ENCODE assay signal across 15 mouse cellular contexts in genomic region chrX:140506436-140507180, GRCm38 (mm10). TPM values are rescaled to one million over a fixed set of nuclear protein-coding genes. Genes with fewer than 3 reads are reported as not detected.
A peak's percentile ranks its signal among the peaks of the same experiment; 100 is the strongest.
DNase-seq lines count a peak whose midpoint lies in the region; ATAC-seq and TF ChIP-seq lines count a peak whose summit lies in the region.
"Had no signal": no experiment of that assay in that cellular context is flagged by ENCODE, and none has a peak within 500 bp of the region (broad histone marks: within the 10 kb centered on the region; RNA-seq: fewer than 3 reads in every experiment).

No protein-coding gene starts in this region.

- peaks cover 82% of the 10 kb centered on the region for H3K27me3 ChIP-seq in hindbrain, embryonic 10.5 days (ENCODE audit: insufficient read depth, poor library complexity, severe bottlenecking)
- H3K27me3 ChIP-seq in hindbrain, postnatal 0 days (ENCODE audit: insufficient read depth, low read length): no peaks in the 10 kb centered on the region
- H3K27me3 ChIP-seq: liver, embryonic 13.5 days; Patski had no signal

- no peak for DNase-seq in hindbrain, embryonic 10.5 days (ENCODE audit: low spot score)
- DNase-seq in hindbrain, postnatal 0 days (ENCODE audit: low spot score): no peak
- DNase-seq in 416B (ENCODE audit: low read depth): peak; percentile 59
- peak; percentile 26 for DNase-seq in T-cell, adult 2 months (ENCODE audit: low spot score)
- DNase-seq in frontal cortex, postnatal 10 days (ENCODE audit: low spot score in 2 of 2): no peak
- DNase-seq in urinary bladder, postnatal 10 days (ENCODE audit: low spot score): no peak
- DNase-seq: cerebellum, adult 9-10 months had no signal

- 69% methylated on average over 6 of the region's 6 CpGs for WGBS in hindbrain, embryonic 10.5 days
- whole genome bisulfite sequencing in hindbrain, postnatal 0 days: 61% methylated on average over 6 of the region's 6 CpGs
- WGBS in macrophage (ENCODE audit: missing documents): 57% methylated on average over 6 of the region's 6 CpGs

- no peaks in the 10 kb centered on the region for H3K36me3 ChIP-seq in hindbrain, embryonic 10.5 days
- no peaks in the 10 kb centered on the region for H3K36me3 ChIP-seq in hindbrain, postnatal 0 days (ENCODE audit: insufficient read depth, low read length)
- H3K36me3 ChIP-seq in macrophage (ENCODE audit: inconsistent target): no peaks in the 10 kb centered on the region
- H3K36me3 ChIP-seq: hindbrain, embryonic 15.5 days; kidney, embryonic 15.5 days; liver, embryonic 13.5 days; neural tube, embryonic 15.5 days had no signal

- H3K4me1 ChIP-seq in hindbrain, embryonic 10.5 days (replicated peaks): peaks cover 28% of the 10 kb centered on the region
- H3K4me1 ChIP-seq in hindbrain, postnatal 0 days (ENCODE audit: insufficient read depth, low read length): no peaks in the 10 kb centered on the region; the same call in 1 of the 2 replicates

- H3K4me2 ChIP-seq in hindbrain, postnatal 0 days (ENCODE audit: low read depth, low read length): no peak overlapping the region
- H3K4me2 ChIP-seq: hindbrain, embryonic 15.5 days; kidney, embryonic 15.5 days; neural tube, embryonic 15.5 days had no signal

- no peaks in the 10 kb centered on the region for H3K79me2 ChIP-seq in macrophage (ENCODE audit: inconsistent target)

- H3K9ac ChIP-seq in hindbrain, postnatal 0 days (replicated peaks; ENCODE audit: low read length): no peak overlapping the region
- H3K9ac ChIP-seq: hindbrain, embryonic 15.5 days; kidney, embryonic 15.5 days; liver, embryonic 13.5 days; neural tube, embryonic 15.5 days had no signal

- no peak for TF ChIP-seq CTCF in hindbrain, postnatal 0 days (IDR thresholded peaks at IDR 0.05; ENCODE audit: low read depth)

- no peaks in the 10 kb centered on the region for H3K9me3 ChIP-seq in hindbrain, embryonic 10.5 days
- no peaks in the 10 kb centered on the region for H3K9me3 ChIP-seq in hindbrain, postnatal 0 days (ENCODE audit: low read length)
- H3K9me3 ChIP-seq: hindbrain, embryonic 15.5 days; kidney, embryonic 15.5 days; liver, embryonic 13.5 days; neural tube, embryonic 15.5 days had no signal

- ATAC-seq in hindbrain, postnatal 0 days: no peak; the same call in 1 of the 2 replicates

- H3K27ac ChIP-seq in hindbrain, embryonic 10.5 days: peak overlapping the region; percentile 66; the same call in 1 of the 2 replicates
- H3K27ac ChIP-seq in hindbrain, postnatal 0 days: no peak overlapping the region
- peak overlapping the region; percentile 57; the same call in 1 of the 2 replicates for H3K27ac ChIP-seq in macrophage
- H3K27ac ChIP-seq: hindbrain, embryonic 15.5 days; kidney, embryonic 15.5 days; layer of hippocampus, adult 2 months; liver, embryonic 13.5 days; neural tube, embryonic 15.5 days had no signal

- H3K4me3 ChIP-seq in hindbrain, embryonic 10.5 days: no peak overlapping the region
- H3K4me3 ChIP-seq in hindbrain, postnatal 0 days (ENCODE audit: low read length): no peak overlapping the region
- no peak overlapping the region for H3K4me3 ChIP-seq in macrophage (ENCODE audit: inconsistent target)
- H3K4me3 ChIP-seq: erythroblast, embryonic 14.5 days; hindbrain, embryonic 15.5 days; kidney, embryonic 15.5 days; layer of hippocampus, adult 2 months; liver, embryonic 13.5 days; neural tube, embryonic 15.5 days had no signal

RNA-seq across cellular contexts. Expression of gene Prps1, which starts 50.2 kb away (rescaled TPM):
- polyA plus RNA-seq in hindbrain, embryonic 10.5 days (2016; fragmentation: Nextera tagmentation; extraction: Ambion mirVana): 82.8 and 83.3 TPM in 2 replicates
- 42.1 and 48.2 TPM in 2 replicates for total RNA-seq in hindbrain, postnatal 0 days (2014; rRNA removed)
- 79.4 and 83.7 TPM in 2 replicates for polyA plus RNA-seq in hindbrain, postnatal 0 days (2015; fragmentation: Nextera tagmentation; extraction: Ambion mirVana)
- 1 to 10 TPM in 11 of 26 experiments, under 1 TPM in 7, not detected in 8; 0.41 to 5.4 (median 1.2) TPM for total RNA-seq in macrophage (2018; cell fraction: chromatin; rRNA removed)
- 1 to 10 TPM; 3.2 to 6.3 (median 5.4) TPM for total RNA-seq in macrophage (2018; cell fraction: cytosol; rRNA removed)
- 1 to 10 TPM in 21 of 26 experiments, under 1 TPM in 5; 0.58 to 6.1 (median 1.7) TPM for total RNA-seq in macrophage (2018; cell fraction: nucleus; rRNA removed)
- polyA plus RNA-seq in macrophage (2018): 4.6 to 17.2 TPM (median 6.0 TPM) in 3 replicates

Comparison
In these comparisons a context has a peak if more than half of its experiments do, and no peak if none do; other contexts are left out.
1. DNase-seq: peak in 416B (single experiment) and T-cell, adult 2 months (single experiment); none in hindbrain, embryonic 10.5 days (single experiment), hindbrain, postnatal 0 days (single experiment), frontal cortex, postnatal 10 days (0 of 2) and urinary bladder, postnatal 10 days (single experiment).